Mouse (Mus musculus) liver, embryonic 14.5 days (tissue): ENCODE data around the gene Ptprn2.

Source experiments
- CTCF ChIP-seq: IDR thresholded peaks from 2 replicates; pipeline ENCODE4 v1.5.1; 2016; ENCODE audit warnings: antibody characterized with exemption, low read depth, control low read depth
- EP300 ChIP-seq: IDR thresholded peaks from 2 replicates; pipeline ENCODE4 v1.6.1; 2016; ENCODE audit warnings: antibody characterized with exemption, low read depth

GRCm38 (mm10) chr12:116551516-116551915 is 66.0 kb downstream of the Ptprn2 start:
- TF ChIP-seq EP300 (no peak), CTCF (no peak)
